In genomic region chr4:86924804-86925458, GRCm38 (mm10) we compare ENCODE assay signal across 8 mouse cellular contexts. TPM values are rescaled to one million over a fixed set of nuclear protein-coding genes. Genes with fewer than 3 reads are reported as not detected.
DNase-seq lines count a peak whose midpoint lies in the region; ATAC-seq and TF ChIP-seq lines count a peak whose summit lies in the region.

No protein-coding gene starts in this region.

- no peak overlapping the region for H3K9ac ChIP-seq in midbrain, postnatal 0 days (replicated peaks; ENCODE audit: low read length, poor library complexity, severe bottlenecking)

- no peaks in the 10 kb centered on the region for H3K27me3 ChIP-seq in midbrain, postnatal 0 days (ENCODE audit: insufficient read depth, low read length)
- no peaks in the 10 kb centered on the region for H3K27me3 ChIP-seq in splenic B cell, adult 2 months (ENCODE audit: control insufficient read depth, insufficient read depth, low read length, poor library complexity, severe bottlenecking)

- H3K36me3 ChIP-seq in midbrain, postnatal 0 days (ENCODE audit: insufficient read depth, low read length): no peaks in the 10 kb centered on the region
- no peaks in the 10 kb centered on the region for H3K36me3 ChIP-seq in splenic B cell, adult 2 months (ENCODE audit: control insufficient read depth, insufficient read depth, low read length, poor library complexity, severe bottlenecking)

- no peaks in the 10 kb centered on the region for H3K4me1 ChIP-seq in midbrain, postnatal 0 days (ENCODE audit: insufficient read depth, low read length)

- H3K9me3 ChIP-seq in midbrain, postnatal 0 days (ENCODE audit: low read length): no peaks in the 10 kb centered on the region

- WGBS in midbrain, postnatal 0 days: 12% methylated on average over 9 of the region's 9 CpGs

- peak; percentile 83 for ATAC-seq in inflammation-experienced regulatory T-cells, adult 6 months
- ATAC-seq in midbrain, postnatal 0 days (ENCODE audit: low FRiP score): 0 out of 2 replicates have a peak, but pooled peaks have one; percentile 48

- H3K27ac ChIP-seq in midbrain, postnatal 0 days (ENCODE audit: low read depth, low read length): no peak overlapping the region

- intact Hi-C loops in left cerebral cortex, postnatal 4 days (cut with DNase I): no loop called here

- peak; percentile 57 for DNase-seq in ovary, postnatal 10 days (ENCODE audit: low spot score)
- no peak for DNase-seq in ovary, adult 18-20 months (ENCODE audit: low spot score)
- DNase-seq in cerebellum, postnatal 4 days (ENCODE audit: low spot score in 2 of 2): peak; percentile 71 to 85
- peak; percentile 85 for DNase-seq in gastrocnemius, postnatal 10 days
- DNase-seq in left cerebral cortex, postnatal 4 days: peak; percentile 76
- peak; percentile 87 for DNase-seq in midbrain, postnatal 0 days (ENCODE audit: low spot score)
- peak; percentile 70 for DNase-seq in splenic B cell, adult 2 months (ENCODE audit: low read depth, low spot score)

- no peak overlapping the region for H3K4me2 ChIP-seq in midbrain, postnatal 0 days (ENCODE audit: low read depth, low read length, poor library complexity, severe bottlenecking)

- TF ChIP-seq CTCF in midbrain, postnatal 0 days (IDR thresholded peaks at IDR 0.05): peak; percentile 97

- H3K4me3 ChIP-seq in midbrain, postnatal 0 days (ENCODE audit: low read depth, low read length): no peak overlapping the region

RNA-seq across cellular contexts. Expression of gene Acer2, which starts 50.7 kb away (rescaled TPM):
- total RNA-seq in gastrocnemius, postnatal 10 days (2021): 1 to 10 TPM; 1.6 to 2.7 TPM
- 1 to 10 TPM; 1.6 to 8.1 (median 6.5) TPM for polyA plus RNA-seq in inflammation-experienced regulatory T-cells, adult 6 months (2017; shearing (Covaris generic))
- total RNA-seq in left cerebral cortex, postnatal 4 days (2021): 1 to 10 TPM; 3.5 to 3.9 TPM
- total RNA-seq in midbrain, postnatal 0 days (2014; rRNA removed): 10.2 and 12.1 TPM in 2 replicates
- 12.8 and 14.0 TPM in 2 replicates for polyA plus RNA-seq in midbrain, postnatal 0 days (2015; fragmentation: Nextera tagmentation; extraction: Ambion mirVana)
